Mouse (Mus musculus) C2C12 (cell line): Measurements from ENCODE around the gene Exoc4.

ENCODE experiments used
- CTCF ChIP-seq: IDR thresholded peaks from one replicate; pipeline ENCODE4 v1.5.1; 2011; ENCODE audit not compliant: control insufficient read depth, insufficient read depth, insufficient read length
- FOSL1 ChIP-seq: IDR thresholded peaks from one replicate; pipeline ENCODE4 v1.8.0; 2011; ENCODE audit warnings: mild to moderate bottlenecking, low read length; ENCODE audit not compliant: poor library complexity, insufficient read depth, severe bottlenecking
- MAX ChIP-seq: IDR thresholded peaks from one replicate; pipeline ENCODE4 v1.6.1; 2011; ENCODE audit warnings: mild to moderate bottlenecking, control low read depth
- MYOD1 ChIP-seq: IDR thresholded peaks from one replicate; pipeline ENCODE4 v1.6.1; 2011; ENCODE audit warnings: low read depth; ENCODE audit not compliant: control insufficient read depth, insufficient read length
- MYOG ChIP-seq: IDR thresholded peaks from one replicate; pipeline ENCODE4 v1.6.1; 2011; ENCODE audit not compliant: control insufficient read depth, insufficient read length; ENCODE audit errors: extremely low read depth
- USF1 ChIP-seq: IDR thresholded peaks from one replicate; pipeline ENCODE4 v1.6.1; 2011; ENCODE audit warnings: low read depth, mild to moderate bottlenecking, control low read depth, moderate library complexity

DNA sequence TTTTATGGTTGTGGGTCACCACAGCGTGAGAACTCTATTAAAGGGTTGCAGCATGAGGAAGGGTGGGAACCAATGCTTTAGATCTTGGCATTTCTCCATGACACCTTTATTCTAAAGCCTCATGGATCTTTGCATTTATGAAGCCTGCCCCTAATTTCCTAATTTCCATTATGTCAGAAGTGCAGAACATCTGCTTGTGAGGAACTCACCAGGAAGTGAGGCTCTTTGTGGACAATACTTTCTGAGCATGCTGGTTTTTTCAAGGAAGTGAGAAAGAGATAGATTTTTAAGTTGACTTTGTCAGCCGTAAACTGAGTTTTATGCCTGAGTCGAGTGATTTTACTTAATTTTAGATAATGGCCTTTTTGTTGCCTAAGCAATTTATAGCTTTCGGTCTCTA lies 7.8 kb downstream of the Exoc4 start:
- TF ChIP-seq CTCF (no peak), MAX (no peak), MYOD1 (no peak), FOSL1 (no peak), USF1 (no peak), MYOG (no peak)
